Mouse (Mus musculus): ENCODE data around the gene Klk1b1. TPM values are rescaled to one million over a fixed set of nuclear protein-coding genes. Genes with fewer than 3 reads are reported as not detected.
"Not testable (repeated sequence)": the region's sequence is repeated elsewhere in the genome, so short reads cannot be mapped to it uniquely, and the experiment has no call there.

The Klk1b1 gene
- polyA plus RNA-seq, 1 experiment from 2014 or later = not detected

DNA sequence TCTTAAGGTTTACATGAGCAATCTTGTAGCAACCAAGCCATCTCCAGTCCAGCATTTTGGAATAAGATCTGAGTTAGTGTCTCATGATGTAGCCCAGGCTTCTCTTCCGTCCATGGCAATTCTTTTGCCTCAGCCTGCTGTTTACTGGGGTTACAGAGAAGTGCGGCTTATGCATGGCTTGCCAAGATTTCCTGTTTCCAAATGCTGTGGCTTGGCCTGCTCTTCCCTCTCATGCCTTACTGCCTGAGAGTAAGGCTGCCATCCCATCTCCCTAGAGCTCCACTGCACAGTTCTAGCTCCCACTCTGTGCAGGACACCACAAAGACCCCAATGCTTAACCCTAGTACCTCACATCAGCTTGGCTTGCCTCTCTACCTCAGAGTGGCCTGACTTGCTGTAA is 1.1 kb downstream of the Klk1b1 start:
- H3K36me3 ChIP-seq (ENCODE audit: control insufficient read depth, insufficient read depth, low read length) = no peaks in the 10 kb centered on the region
- no peak overlapping the region for H3K4me2 ChIP-seq
- ATAC-seq (replicated peaks; ENCODE audit: insufficient number of reproducible peaks, low FRiP score, low TSS enrichment) = no peak
- no peaks in the 10 kb centered on the region for H3K27me3 ChIP-seq (ENCODE audit: control insufficient read depth, insufficient read depth, low read length)
- no peak overlapping the region for H3K4me3 ChIP-seq (ENCODE audit: low read depth, low read length)
- H3K9me3 ChIP-seq (replicated peaks; ENCODE audit: control insufficient read depth, low read length) = no peaks in the 10 kb centered on the region
- H3K9ac ChIP-seq (ENCODE audit: low read depth, low read length) = no peak overlapping the region
- H3K27ac ChIP-seq (ENCODE audit: low read depth, low read length) = no peak overlapping the region
- WGBS (ENCODE audit: insufficient replicate concordance) = 80% methylated on average over 2 of the region's 2 CpGs
- no peaks in the 10 kb centered on the region for H3K4me1 ChIP-seq (ENCODE audit: control insufficient read depth, insufficient read depth, low read length)

DNA sequence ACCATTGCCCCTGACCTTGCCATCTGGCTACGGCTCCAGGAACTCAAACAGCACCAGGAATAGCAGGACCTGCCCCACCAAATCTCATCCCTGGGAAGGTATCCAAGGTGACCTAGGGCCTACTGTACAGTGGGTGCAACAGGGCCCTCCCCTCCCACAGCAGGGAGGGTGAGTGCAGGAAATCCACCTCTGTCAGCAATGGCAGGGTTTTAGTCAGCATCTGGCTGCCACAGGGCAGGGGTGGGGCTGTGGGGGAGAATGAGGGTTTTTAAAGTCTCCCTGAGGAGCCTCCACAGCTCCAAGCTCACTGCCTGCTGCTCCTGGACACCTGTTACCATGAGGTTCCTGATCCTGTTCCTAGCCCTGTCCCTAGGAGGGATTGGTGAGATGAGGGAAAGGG is 9.2 kb downstream of the Klk1b1 start, which contains the start of gene Klk1b9:
Gene Klk1b9, plus strand, starts transcription at position 301 of the 400 bp plus-strand sequence.
- not testable (repeated sequence) for H3K4me1 ChIP-seq (ENCODE audit: control insufficient read depth, insufficient read depth, low read length); H3K27me3 ChIP-seq (ENCODE audit: control insufficient read depth, insufficient read depth, low read length); H3K4me3 ChIP-seq (ENCODE audit: low read depth, low read length); H3K9me3 ChIP-seq (replicated peaks; ENCODE audit: control insufficient read depth, low read length); H3K4me2 ChIP-seq; H3K36me3 ChIP-seq (ENCODE audit: control insufficient read depth, insufficient read depth, low read length); ATAC-seq (replicated peaks; ENCODE audit: insufficient number of reproducible peaks, low FRiP score, low TSS enrichment); H3K27ac ChIP-seq (ENCODE audit: low read depth, low read length); H3K9ac ChIP-seq (ENCODE audit: low read depth, low read length)
- 68% methylated on average over 1 of the region's 1 CpGs for WGBS (ENCODE audit: insufficient replicate concordance)

DNA sequence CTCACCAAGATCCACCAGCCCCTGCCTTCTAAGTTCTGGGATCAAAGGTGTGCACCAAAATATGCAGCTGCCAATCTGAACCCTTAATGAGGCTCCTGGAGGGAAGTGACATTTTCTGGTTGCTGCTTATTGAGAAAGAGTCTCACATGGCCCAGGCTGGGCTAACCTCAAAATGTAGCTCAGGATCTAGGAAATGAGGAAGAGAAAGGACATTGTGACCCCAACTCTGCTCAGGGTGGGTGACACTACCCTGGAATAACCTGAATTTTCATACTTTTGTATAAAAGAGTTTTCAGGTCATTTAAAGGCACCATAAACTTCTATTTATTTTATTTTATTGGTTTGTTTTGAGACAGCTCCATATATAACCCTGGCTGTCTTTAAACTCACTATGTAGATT is 19.1 kb downstream of the Klk1b1 start:
- Histone ChIP-seq H3K4me1 (ENCODE audit: control insufficient read depth, insufficient read depth, low read length) (no peaks in the 10 kb centered on the region), H3K27ac (ENCODE audit: low read depth, low read length) (no peak overlapping the region), H3K9me3 (replicated peaks; ENCODE audit: control insufficient read depth, low read length) (no peaks in the 10 kb centered on the region), H3K4me3 (ENCODE audit: low read depth, low read length) (no peak overlapping the region), H3K36me3 (ENCODE audit: control insufficient read depth, insufficient read depth, low read length) (no peaks in the 10 kb centered on the region), H3K4me2 (no peak overlapping the region), H3K27me3 (ENCODE audit: control insufficient read depth, insufficient read depth, low read length) (no peaks in the 10 kb centered on the region), H3K9ac (ENCODE audit: low read depth, low read length) (no peak overlapping the region)
- ATAC-seq (replicated peaks; ENCODE audit: insufficient number of reproducible peaks, low FRiP score, low TSS enrichment) = no peak

DNA sequence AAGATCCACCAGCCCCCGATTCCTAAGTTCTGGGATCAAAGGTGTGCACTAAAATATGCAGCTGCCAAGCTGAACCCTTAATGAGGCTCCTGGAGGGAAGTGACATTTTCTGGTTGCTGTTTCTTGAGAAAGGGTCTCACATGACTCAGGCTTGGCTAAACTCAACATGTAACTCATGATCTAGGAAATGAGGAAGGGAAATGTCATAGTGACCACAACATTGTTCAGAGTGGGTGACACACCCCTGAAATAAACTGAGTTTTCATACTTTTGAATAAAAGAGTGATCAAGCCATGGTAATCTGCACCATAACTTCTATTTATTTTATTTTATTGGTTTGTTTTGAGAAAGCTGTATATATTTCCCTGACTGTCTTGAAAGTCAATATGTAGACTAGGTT is 28.3 kb downstream of the Klk1b1 start:
- not testable (repeated sequence) for ATAC-seq (replicated peaks; ENCODE audit: insufficient number of reproducible peaks, low FRiP score, low TSS enrichment); H3K36me3 ChIP-seq (ENCODE audit: control insufficient read depth, insufficient read depth, low read length); H3K4me3 ChIP-seq (ENCODE audit: low read depth, low read length); H3K27me3 ChIP-seq (ENCODE audit: control insufficient read depth, insufficient read depth, low read length); H3K4me1 ChIP-seq (ENCODE audit: control insufficient read depth, insufficient read depth, low read length); H3K9ac ChIP-seq (ENCODE audit: low read depth, low read length); H3K4me2 ChIP-seq; H3K9me3 ChIP-seq (replicated peaks; ENCODE audit: control insufficient read depth, low read length); H3K27ac ChIP-seq (ENCODE audit: low read depth, low read length)
- WGBS (ENCODE audit: insufficient replicate concordance) = 80% methylated on average over 1 of the region's 1 CpGs

DNA sequence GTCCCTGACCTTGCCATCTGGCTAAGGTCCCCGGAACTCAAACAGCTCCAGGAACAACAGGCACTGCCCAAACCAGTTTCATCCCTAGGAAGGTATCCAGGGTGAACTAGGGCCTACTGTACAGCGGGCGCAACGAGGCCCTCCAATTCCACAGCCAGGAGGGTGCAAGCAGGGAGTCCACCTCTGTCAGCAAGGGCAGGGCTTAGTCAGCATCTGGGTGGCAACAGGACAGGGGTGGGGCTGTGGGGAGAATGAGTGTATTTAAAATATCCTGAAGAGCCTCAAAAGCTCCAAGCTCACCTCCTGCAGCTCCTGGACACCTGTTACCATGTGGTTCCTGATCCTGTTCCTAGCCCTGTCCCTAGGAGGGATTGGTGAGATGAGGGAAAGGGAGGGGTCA is 29.0 kb downstream of the Klk1b1 start, which contains the start of gene Klk1b11:
Gene Klk1b11, plus strand, starts transcription at position 301 of the 400 bp plus-strand sequence.
- not testable (repeated sequence) for H3K36me3 ChIP-seq (ENCODE audit: control insufficient read depth, insufficient read depth, low read length); H3K27ac ChIP-seq (ENCODE audit: low read depth, low read length); H3K4me3 ChIP-seq (ENCODE audit: low read depth, low read length); H3K9me3 ChIP-seq (replicated peaks; ENCODE audit: control insufficient read depth, low read length); H3K9ac ChIP-seq (ENCODE audit: low read depth, low read length); ATAC-seq (replicated peaks; ENCODE audit: insufficient number of reproducible peaks, low FRiP score, low TSS enrichment); H3K4me2 ChIP-seq; H3K4me1 ChIP-seq (ENCODE audit: control insufficient read depth, insufficient read depth, low read length); H3K27me3 ChIP-seq (ENCODE audit: control insufficient read depth, insufficient read depth, low read length)
- WGBS (ENCODE audit: insufficient replicate concordance) = 74% methylated on average over 4 of the region's 4 CpGs

DNA sequence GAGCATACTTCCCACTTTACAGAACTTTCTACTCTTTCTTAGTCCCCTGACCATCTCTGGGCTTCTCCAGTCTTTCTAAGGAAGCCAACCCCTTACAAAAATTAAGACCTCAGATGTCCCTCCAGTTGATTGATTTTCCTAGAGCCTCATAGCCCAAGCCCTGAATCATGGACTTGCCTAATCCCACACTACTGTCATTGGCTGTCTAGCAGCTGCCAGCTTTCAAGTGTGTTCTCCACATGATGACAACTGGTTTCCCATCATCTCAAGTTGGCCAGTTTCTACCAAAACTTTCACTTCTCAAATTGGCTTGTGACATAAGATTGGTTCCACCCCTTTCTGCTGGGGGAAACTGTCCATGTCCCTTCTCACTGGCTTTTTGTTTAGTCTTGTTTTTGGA is 38.3 kb downstream of the Klk1b1 start:
- Histone ChIP-seq H3K27ac (ENCODE audit: low read depth, low read length) (no peak overlapping the region), H3K4me3 (ENCODE audit: low read depth, low read length) (no peak overlapping the region), H3K27me3 (ENCODE audit: control insufficient read depth, insufficient read depth, low read length) (no peaks in the 10 kb centered on the region), H3K9ac (ENCODE audit: low read depth, low read length) (no peak overlapping the region), H3K4me1 (ENCODE audit: control insufficient read depth, insufficient read depth, low read length) (no peaks in the 10 kb centered on the region), H3K9me3 (replicated peaks; ENCODE audit: control insufficient read depth, low read length) (no peaks in the 10 kb centered on the region), H3K4me2 (no peak overlapping the region), H3K36me3 (ENCODE audit: control insufficient read depth, insufficient read depth, low read length) (no peaks in the 10 kb centered on the region)
- no peak for ATAC-seq (replicated peaks; ENCODE audit: insufficient number of reproducible peaks, low FRiP score, low TSS enrichment)

DNA sequence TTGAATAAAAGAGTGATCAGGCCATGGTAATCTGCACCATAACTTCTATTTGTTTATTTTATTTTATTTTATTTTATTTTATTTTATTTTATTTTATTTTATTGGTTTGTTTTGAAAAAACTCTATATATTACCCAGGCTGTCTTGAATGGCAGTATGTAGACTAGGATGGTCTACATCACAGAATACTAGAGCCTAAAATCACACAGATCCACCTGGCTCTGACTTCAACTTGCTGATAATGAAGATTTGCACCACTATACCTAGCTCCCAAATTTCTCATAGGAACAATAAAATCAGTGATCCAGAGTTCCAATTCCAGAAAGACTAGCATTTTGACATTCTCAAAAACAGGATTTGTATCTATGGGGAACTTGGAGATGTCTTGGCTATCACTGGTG is 45.3 kb downstream of the Klk1b1 start, which contains the start of gene Klk1b26:
Gene Klk1b26, plus strand, starts transcription at position 301 of the 400 bp plus-strand sequence.
- not testable (repeated sequence) for H3K27ac ChIP-seq (ENCODE audit: low read depth, low read length); H3K4me1 ChIP-seq (ENCODE audit: control insufficient read depth, insufficient read depth, low read length); H3K4me3 ChIP-seq (ENCODE audit: low read depth, low read length); ATAC-seq (replicated peaks; ENCODE audit: insufficient number of reproducible peaks, low FRiP score, low TSS enrichment); H3K4me2 ChIP-seq; H3K9ac ChIP-seq (ENCODE audit: low read depth, low read length); H3K9me3 ChIP-seq (replicated peaks; ENCODE audit: control insufficient read depth, low read length); H3K27me3 ChIP-seq (ENCODE audit: control insufficient read depth, insufficient read depth, low read length); H3K36me3 ChIP-seq (ENCODE audit: control insufficient read depth, insufficient read depth, low read length)

DNA sequence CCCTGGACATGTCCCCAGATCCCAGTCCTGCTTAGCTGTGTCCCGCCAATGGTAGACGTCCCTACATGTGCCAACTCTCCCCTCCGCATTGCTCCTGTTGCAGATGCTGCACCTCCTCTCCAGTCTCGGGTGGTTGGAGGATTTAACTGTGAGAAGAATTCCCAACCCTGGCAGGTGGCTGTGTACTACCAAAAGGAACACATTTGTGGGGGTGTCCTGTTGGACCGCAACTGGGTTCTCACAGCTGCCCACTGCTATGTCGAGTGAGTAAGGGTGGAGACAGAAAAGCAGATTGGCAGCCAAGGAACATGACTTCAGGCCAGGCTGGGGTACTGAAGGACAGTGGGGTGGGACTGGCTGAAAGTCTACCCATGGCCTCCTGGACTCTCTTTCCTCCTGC is 48.1 kb downstream of the Klk1b1 start:
- not testable (repeated sequence) for H3K4me2 ChIP-seq; H3K27ac ChIP-seq (ENCODE audit: low read depth, low read length); H3K36me3 ChIP-seq (ENCODE audit: control insufficient read depth, insufficient read depth, low read length); H3K4me3 ChIP-seq (ENCODE audit: low read depth, low read length); H3K9ac ChIP-seq (ENCODE audit: low read depth, low read length); H3K27me3 ChIP-seq (ENCODE audit: control insufficient read depth, insufficient read depth, low read length); H3K9me3 ChIP-seq (replicated peaks; ENCODE audit: control insufficient read depth, low read length); H3K4me1 ChIP-seq (ENCODE audit: control insufficient read depth, insufficient read depth, low read length); ATAC-seq (replicated peaks; ENCODE audit: insufficient number of reproducible peaks, low FRiP score, low TSS enrichment)
- WGBS (ENCODE audit: insufficient replicate concordance) = 77% methylated on average over 6 of the region's 6 CpGs

DNA sequence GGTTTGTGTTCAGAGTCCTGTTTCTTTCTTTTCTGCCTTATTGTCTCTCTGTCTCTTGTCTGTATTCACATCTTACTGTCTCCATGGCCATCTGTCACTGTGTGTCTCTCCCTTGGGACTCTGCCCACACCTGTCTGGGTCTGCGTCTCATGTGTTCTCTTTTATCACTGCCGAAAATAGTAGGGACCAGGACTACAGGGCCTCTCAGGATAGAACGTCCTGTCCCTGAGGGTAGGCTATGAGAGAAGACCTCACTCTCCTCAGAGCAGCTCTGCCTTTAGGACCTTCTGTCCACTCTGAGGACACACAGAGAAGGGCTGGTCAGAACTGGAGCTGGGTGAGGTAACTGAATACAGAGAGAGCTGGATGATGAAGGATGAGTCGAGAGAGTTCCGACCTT is 48.5 kb downstream of the Klk1b1 start:
- no peak for ATAC-seq (replicated peaks; ENCODE audit: insufficient number of reproducible peaks, low FRiP score, low TSS enrichment)
- Histone ChIP-seq H3K9ac (ENCODE audit: low read depth, low read length) (no peak overlapping the region), H3K4me1 (ENCODE audit: control insufficient read depth, insufficient read depth, low read length) (no peaks in the 10 kb centered on the region), H3K27ac (ENCODE audit: low read depth, low read length) (no peak overlapping the region), H3K36me3 (ENCODE audit: control insufficient read depth, insufficient read depth, low read length) (no peaks in the 10 kb centered on the region), H3K27me3 (ENCODE audit: control insufficient read depth, insufficient read depth, low read length) (no peaks in the 10 kb centered on the region), H3K4me2 (no peak overlapping the region), H3K9me3 (replicated peaks; ENCODE audit: control insufficient read depth, low read length) (no peaks in the 10 kb centered on the region), H3K4me3 (ENCODE audit: low read depth, low read length) (no peak overlapping the region)
- 76% methylated on average over 5 of the region's 5 CpGs for WGBS (ENCODE audit: insufficient replicate concordance)
